Mouse (Mus musculus) MEL (cell line): ENCODE results near the gene Cep89. TPM values are rescaled to one million over a fixed set of nuclear protein-coding genes. Genes with fewer than 3 reads are reported as not detected.

Experiments used
- DNase-seq: peaks from one replicate; pipeline ENCODE4 v3.0.0; 2011; ENCODE audit warnings: low read depth, low spot score
- H3K27ac ChIP-seq: 2 replicates; pipeline ENCODE4 v1.5.1; 2012; ENCODE audit warnings: low read depth, mild to moderate bottlenecking, control low read depth, low read length, moderate library complexity; ENCODE audit not compliant: control insufficient read depth
- H3K27me3 ChIP-seq, 2 experiments: fragments of 150-350 bp in 1 of 2; sonication (generic) in 1 of 2; 2 replicates each; pipeline ENCODE4 v1.6.1; 2012; ENCODE audit warnings: low read length in 2 of 2, mild to moderate bottlenecking in 2 of 2, improper control_type of control experiment in 1 of 2, moderate library complexity in 1 of 2; ENCODE audit not compliant: insufficient read depth in 2 of 2, control insufficient read depth in 1 of 2
- H3K36me3 ChIP-seq, 2 experiments: 2 replicates each; pipeline ENCODE4 v1.6.1; 2012 to 2014; ENCODE audit warnings: low read length in 2 of 2, improper control_type of control experiment in 1 of 2, inconsistent platforms in 1 of 2, mild to moderate bottlenecking in 1 of 2; ENCODE audit not compliant: insufficient read depth in 2 of 2, control insufficient read depth in 1 of 2
- H3K4me1 ChIP-seq, 2 experiments: fragments of 150-350 bp in 1 of 2; sonication (generic) in 1 of 2; 2 replicates each; pipeline ENCODE4 v1.6.1; 2012; ENCODE audit warnings: low read length in 2 of 2, improper control_type of control experiment in 1 of 2, mild to moderate bottlenecking in 1 of 2; ENCODE audit not compliant: insufficient read depth in 2 of 2, control insufficient read depth in 1 of 2
- H3K4me3 ChIP-seq, 2 experiments: fragments of 150-350 bp in 1 of 2; sonication (generic) in 1 of 2; 2 replicates each; pipeline ENCODE4 v1.5.1; 2012; ENCODE audit warnings: low read depth in 2 of 2, low read length in 2 of 2, mild to moderate bottlenecking in 2 of 2, moderate library complexity in 2 of 2, control low read depth in 1 of 2, improper control_type of control experiment in 1 of 2; ENCODE audit not compliant: control insufficient read depth in 1 of 2, insufficient read depth in 1 of 2
- H3K79me2 ChIP-seq: 2 replicates; pipeline ENCODE4 v1.6.1; 2012; ENCODE audit warnings: mild to moderate bottlenecking, low read length, moderate library complexity; ENCODE audit not compliant: control insufficient read depth, poor library complexity, insufficient read depth
- H3K9ac ChIP-seq: 2 replicates; pipeline ENCODE4 v1.6.1; 2012; ENCODE audit warnings: low read depth, mild to moderate bottlenecking, control low read depth, low read length, moderate library complexity; ENCODE audit not compliant: control insufficient read depth, poor library complexity, severe bottlenecking
- H3K9me3 ChIP-seq: fragments of 150-350 bp; sonication (generic); replicated peaks from 2 replicates; pipeline ENCODE4 v1.6.1; 2012; ENCODE audit warnings: mild to moderate bottlenecking, low read length, improper control_type of control experiment, moderate library complexity; ENCODE audit not compliant: insufficient read depth
- CHD1 ChIP-seq: IDR thresholded peaks from 2 replicates; pipeline ENCODE4 v1.6.1; 2012; ENCODE audit warnings: low read depth, mild to moderate bottlenecking, inconsistent platforms, low read length, improper control_type of control experiment
- ETS1 ChIP-seq: IDR thresholded peaks from 2 replicates; pipeline ENCODE4 v1.6.1; 2012; ENCODE audit warnings: low read depth, mild to moderate bottlenecking, inconsistent platforms, low read length, improper control_type of control experiment, moderate library complexity
- GABPA ChIP-seq: IDR thresholded peaks from 2 replicates; pipeline ENCODE4 v1.6.1; 2012; ENCODE audit warnings: low read depth, mild to moderate bottlenecking, inconsistent platforms, low read length, improper control_type of control experiment, moderate library complexity
- KAT2A ChIP-seq: conservative IDR thresholded peaks from 2 replicates; pipeline ENCODE4 v1.6.1; 2012; ENCODE audit warnings: low read depth, low read length, improper control_type of control experiment, inconsistent platforms
- MAX ChIP-seq: IDR thresholded peaks from 2 replicates; pipeline ENCODE4 v1.6.1; 2011; ENCODE audit warnings: low read length, improper control_type of control experiment
- MEF2A ChIP-seq: IDR thresholded peaks from 2 replicates; pipeline ENCODE4 v1.6.1; 2014; ENCODE audit warnings: low read depth, mild to moderate bottlenecking, inconsistent platforms, low read length, improper control_type of control experiment; ENCODE audit not compliant: poor library complexity, insufficient replicate concordance, severe bottlenecking; ENCODE audit errors: extremely low read depth
- MXI1 ChIP-seq: IDR thresholded peaks from 2 replicates; pipeline ENCODE4 v1.6.1; 2011; ENCODE audit warnings: mild to moderate bottlenecking, low read depth, low read length, improper control_type of control experiment
- MYB ChIP-seq: IDR thresholded peaks from 2 replicates; pipeline ENCODE4 v1.6.1; 2011; ENCODE audit warnings: mild to moderate bottlenecking, low read depth, low read length, improper control_type of control experiment
- POLR2A ChIP-seq, 2 experiments: IDR thresholded peaks; 2 replicates each; pipeline ENCODE4 v1.6.1; 2011 to 2012; ENCODE audit warnings: low read length in 2 of 2, mild to moderate bottlenecking in 2 of 2, control low read depth in 1 of 2, improper control_type of control experiment in 1 of 2, low read depth in 1 of 2, moderate library complexity in 1 of 2; ENCODE audit not compliant: control insufficient read depth in 1 of 2, insufficient read depth in 1 of 2, poor library complexity in 1 of 2
- POLR2AphosphoS2 ChIP-seq: IDR thresholded peaks from 2 replicates; pipeline ENCODE4 v1.6.1; 2011; ENCODE audit warnings: low read length, improper control_type of control experiment
- POLR2AphosphoS5 ChIP-seq: IDR thresholded peaks from 2 replicates; pipeline ENCODE4 v1.6.1; 2012; ENCODE audit warnings: low read depth, borderline replicate concordance, mild to moderate bottlenecking, inconsistent platforms, low read length, moderate library complexity, mixed read lengths
- RAD21 ChIP-seq: IDR thresholded peaks from 2 replicates; pipeline ENCODE4 v1.6.1; 2011; ENCODE audit warnings: mild to moderate bottlenecking, low read depth, low read length, improper control_type of control experiment
- RCOR1 ChIP-seq: IDR thresholded peaks from 2 replicates; pipeline ENCODE4 v1.6.1; 2012; ENCODE audit warnings: low read depth, mild to moderate bottlenecking, inconsistent platforms, low read length, improper control_type of control experiment
- SIN3A ChIP-seq: IDR thresholded peaks from 2 replicates; pipeline ENCODE4 v1.6.1; 2012; ENCODE audit warnings: low read length, improper control_type of control experiment, inconsistent platforms
- TAL1 ChIP-seq: IDR thresholded peaks from 2 replicates; pipeline ENCODE4 v1.6.1; 2012; ENCODE audit warnings: mild to moderate bottlenecking, inconsistent platforms, low read length, moderate library complexity, mixed read lengths
- TBP ChIP-seq: IDR thresholded peaks from 2 replicates; pipeline ENCODE4 v1.8.0; 2011; ENCODE audit warnings: low read depth, low read length, improper control_type of control experiment
- USF1 ChIP-seq: IDR thresholded peaks from 2 replicates; pipeline ENCODE4 v1.6.1; 2014; ENCODE audit warnings: low read depth, mild to moderate bottlenecking, inconsistent platforms, low read length, improper control_type of control experiment, moderate library complexity
- USF2 ChIP-seq, 2 experiments: IDR thresholded peaks; 2 replicates each; pipeline ENCODE4 v1.6.1; 2011 to 2012; ENCODE audit warnings: improper control_type of control experiment in 2 of 2, low read length in 2 of 2, borderline replicate concordance in 1 of 2, inconsistent platforms in 1 of 2, low read depth in 1 of 2, mild to moderate bottlenecking in 1 of 2; ENCODE audit not compliant: insufficient read depth in 1 of 2
- ZMIZ1 ChIP-seq: IDR thresholded peaks from 2 replicates; pipeline ENCODE4 v1.6.1; 2012; ENCODE audit warnings: low read depth, mild to moderate bottlenecking, inconsistent platforms, low read length, improper control_type of control experiment, moderate library complexity
- polyA plus RNA-seq, 2 experiments: library from polyadenylated mRNA; stranded (reverse) in 1 of 2; unstranded in 1 of 2; fragments of >175 nt in 1 of 2; fragments of >200 nt in 1 of 2; gene quantifications; 2 replicates each; pipeline versions ENCODE4 v1.2.1 to v1.2.4; 2012; ENCODE audit warnings: low replicate concordance in 2 of 2, low read depth in 1 of 2; ENCODE audit not compliant: insufficient read length in 2 of 2, insufficient read depth in 1 of 2, missing spikeins in 1 of 2
- total RNA-seq: library from RNA; depleted of rRNA; stranded (reverse); fragments of 300-350 nt; gene quantifications from 2 replicates; pipeline ENCODE4 v1.2.3, GENCODE M21; 2012

Gene Cep89
- total and polyA plus RNA-seq, 3 experiments, result 15.8 to 44.5 TPM; not detected in 1

DNA sequence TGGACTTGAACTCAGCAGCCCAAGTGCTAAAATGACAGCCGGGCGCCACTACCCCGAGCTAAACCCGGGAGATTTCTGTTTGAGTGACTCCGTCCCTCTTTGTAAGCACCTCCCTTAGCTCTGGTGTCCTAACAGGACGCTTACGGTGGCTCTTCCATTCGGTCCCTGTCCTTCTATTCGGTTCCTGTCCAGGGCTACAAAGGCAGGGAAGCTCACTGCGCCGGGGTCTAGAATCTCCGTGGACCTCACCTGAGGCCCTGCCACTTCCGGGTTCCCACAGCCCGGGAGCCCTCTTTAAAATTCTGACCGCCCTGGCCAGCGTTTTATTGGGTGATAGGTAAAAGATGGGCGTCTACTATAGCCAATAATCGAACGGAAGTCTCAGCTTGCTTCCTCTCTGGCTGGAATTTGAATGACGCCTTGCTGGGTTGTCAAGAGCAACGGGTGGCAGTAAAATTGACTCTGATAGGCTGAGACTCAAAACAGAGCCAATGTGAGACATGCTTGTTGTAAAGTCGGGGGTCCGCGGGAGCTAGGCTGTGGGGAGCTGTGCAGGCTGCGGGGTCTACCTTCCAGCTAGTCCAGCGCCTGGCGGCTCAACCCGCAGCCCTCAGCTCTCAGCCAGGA is at the start of gene Cep89, which contains the start of gene Faap24 (continued):
- no peak; the same call in 1 of the 2 replicates for TF ChIP-seq POLR2AphosphoS2
- TF ChIP-seq GABPA, result no peak
- TF ChIP-seq POLR2AphosphoS5, result no peak

DNA sequence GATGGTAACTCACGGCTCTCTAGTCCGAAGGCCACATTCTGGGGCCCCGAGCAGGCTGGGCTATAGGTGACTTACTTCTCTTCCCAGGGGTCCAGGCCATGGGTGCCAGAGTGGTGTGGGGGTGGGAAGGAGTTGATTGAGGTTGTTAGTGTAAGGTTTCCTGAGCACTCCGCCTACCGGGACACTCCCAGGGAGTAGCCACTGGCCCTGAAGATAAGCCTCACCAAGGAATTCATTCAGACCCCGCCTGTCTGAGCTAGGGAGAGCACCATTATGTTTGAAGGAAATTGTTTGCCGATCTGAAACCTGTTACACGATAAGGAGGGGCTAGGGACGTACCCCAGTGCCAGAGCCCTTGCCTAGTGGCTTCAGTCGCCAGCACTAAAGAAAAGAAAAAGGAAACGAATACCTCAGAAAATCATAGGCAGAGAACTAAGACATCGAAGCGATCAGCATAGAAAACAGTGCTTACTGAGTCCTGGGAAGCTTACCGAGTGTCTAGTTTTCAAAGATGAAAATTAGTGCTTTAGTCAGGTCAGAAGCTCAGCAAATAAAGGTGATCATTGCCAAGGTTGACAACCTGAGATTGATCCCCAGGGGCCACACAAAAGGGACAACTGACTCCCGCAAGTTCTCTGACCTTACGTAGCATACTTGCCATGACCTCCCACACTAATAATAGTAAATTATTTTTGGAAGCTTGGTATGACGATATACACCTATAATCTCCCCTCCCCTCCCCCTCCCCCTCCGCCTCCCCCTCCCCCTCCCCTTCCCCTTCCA is 48.7 kb upstream of the Cep89 start:
- no peaks in the 10 kb centered on the region for H3K27me3 ChIP-seq
- no peak overlapping the region for H3K27ac ChIP-seq
- no peaks in the 10 kb centered on the region for H3K9me3 ChIP-seq
- no peak overlapping the region for H3K4me3 ChIP-seq
- no peaks in the 10 kb centered on the region for H3K79me2 ChIP-seq
- peak; percentile 13 for DNase-seq
- no peak for TF ChIP-seq MAX
- no peak for TF ChIP-seq TBP
- no peak for TF ChIP-seq SIN3A
- no peak for TF ChIP-seq MEF2A
- TF ChIP-seq KAT2A, result no peak
- no peak for TF ChIP-seq MYB
- TF ChIP-seq USF1, result no peak
- no peak for TF ChIP-seq POLR2A (IDR thresholded peaks at IDR 0.05; ENCODE audit: control insufficient read depth in 1 of 2, insufficient read depth in 1 of 2, low read depth in 1 of 2, low read length in 2 of 2, poor library complexity in 1 of 2)
- no peak overlapping the region for H3K9ac ChIP-seq
- no peaks in the 10 kb centered on the region for H3K36me3 ChIP-seq
- H3K4me1 ChIP-seq, result no peaks in the 10 kb centered on the region

DNA sequence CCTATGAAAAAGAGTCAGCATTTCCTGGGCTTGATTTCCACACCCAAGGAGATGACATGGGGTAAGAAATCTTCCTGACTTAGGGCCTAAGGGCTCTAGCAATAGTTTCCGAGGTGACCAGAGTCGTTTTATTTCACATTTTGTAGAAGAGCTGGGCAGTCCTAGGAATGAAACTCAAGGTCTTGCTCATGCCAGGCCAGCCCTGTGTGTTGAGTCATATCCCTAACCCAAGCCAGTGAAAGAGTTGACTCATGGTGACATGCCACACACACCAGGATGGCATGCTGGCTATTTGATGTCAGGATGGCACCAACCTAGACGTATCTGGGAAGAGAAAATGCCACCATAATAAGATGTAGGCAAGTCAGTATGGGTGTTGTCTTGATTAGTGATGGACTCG is 47.8 kb upstream of the Cep89 start:
- Histone ChIP-seq H3K9me3 (no peaks in the 10 kb centered on the region), H3K27ac (no peak overlapping the region), H3K36me3 (no peaks in the 10 kb centered on the region), H3K4me3 (no peak overlapping the region), H3K9ac (no peak overlapping the region), H3K27me3 (no peaks in the 10 kb centered on the region)
- TF ChIP-seq RCOR1, result no peak
- TF ChIP-seq MXI1, result no peak
- TF ChIP-seq ETS1, result no peak
- no peak for TF ChIP-seq MAX
- TF ChIP-seq TAL1, result no peak
- no peak for TF ChIP-seq ZMIZ1
- TF ChIP-seq CHD1, result no peak
- no peak for TF ChIP-seq USF2 (IDR thresholded peaks at IDR 0.05; ENCODE audit: borderline replicate concordance in 1 of 2, insufficient read depth in 1 of 2, low read depth in 1 of 2, low read length in 2 of 2)
- TF ChIP-seq RAD21, result no peak
- TF ChIP-seq, all 39 proteins: peak for 0
- Histone ChIP-seq H3K4me1 (no peaks in the 10 kb centered on the region), H3K79me2 (no peaks in the 10 kb centered on the region)
- DNase-seq, result no peak
